Mouse (Mus musculus) ES-E14 (cell line): Measurements from ENCODE around the gene Myo16. TPM values are rescaled to one million over a fixed set of nuclear protein-coding genes. Genes with fewer than 3 reads are reported as not detected.

Experiments used
- DNase-seq: peaks from one replicate; pipeline ENCODE4 v3.0.0-alpha.2; 2013; ENCODE audit warnings: low read depth, low spot score
- H3K27ac ChIP-seq: 2 replicates; pipeline ENCODE4 v1.5.1; 2012; ENCODE audit warnings: low read depth, mild to moderate bottlenecking, low read length, moderate library complexity, mixed read lengths; ENCODE audit not compliant: poor library complexity, insufficient read depth, severe bottlenecking
- H3K36me3 ChIP-seq: 2 replicates; pipeline ENCODE4 v1.6.1; 2012; ENCODE audit warnings: mild to moderate bottlenecking, low read length, moderate library complexity, mixed read lengths; ENCODE audit not compliant: control insufficient read depth, poor library complexity, insufficient read depth, severe bottlenecking
- H3K4me1 ChIP-seq, 2 experiments: fragments of 150-350 bp in 1 of 2; sonication (generic) in 1 of 2; 2 replicates each; pipeline ENCODE4 v1.6.1; 2012; ENCODE audit warnings: low read length in 2 of 2, mild to moderate bottlenecking in 1 of 2, mixed read lengths in 1 of 2; ENCODE audit not compliant: control insufficient read depth in 2 of 2, insufficient read depth in 2 of 2, poor library complexity in 1 of 2
- H3K4me3 ChIP-seq, 2 experiments: fragments of 150-350 bp in 1 of 2; sonication (generic) in 1 of 2; 2 replicates each; pipeline ENCODE4 v1.5.1; 2012; ENCODE audit warnings: low read length in 2 of 2, low read depth in 1 of 2, mild to moderate bottlenecking in 1 of 2, mixed read lengths in 1 of 2; ENCODE audit not compliant: insufficient read depth in 1 of 2, poor library complexity in 1 of 2, severe bottlenecking in 1 of 2
- H3K9ac ChIP-seq: 2 replicates; pipeline ENCODE4 v1.6.1; 2012; ENCODE audit warnings: low read depth, mild to moderate bottlenecking, low read length, mixed read lengths; ENCODE audit not compliant: poor library complexity, insufficient read depth, severe bottlenecking
- H3K9me3 ChIP-seq: fragments of 150-350 bp; sonication (generic); 2 replicates; pipeline ENCODE4 v1.6.1; 2012; ENCODE audit warnings: low read depth, mild to moderate bottlenecking, low read length; ENCODE audit not compliant: control insufficient read depth, insufficient read depth
- CHD2 ChIP-seq: IDR thresholded peaks from 2 replicates; pipeline ENCODE4 v1.6.1; 2014; ENCODE audit warnings: mild to moderate bottlenecking, low read depth, low read length, inconsistent platforms
- HCFC1 ChIP-seq: IDR thresholded peaks from 2 replicates; pipeline ENCODE4 v1.6.1; 2012; ENCODE audit warnings: low read length, inconsistent platforms, borderline replicate concordance; ENCODE audit not compliant: insufficient read depth
- MAFK ChIP-seq: IDR thresholded peaks from 2 replicates; pipeline ENCODE4 v1.6.1; 2014; ENCODE audit warnings: mild to moderate bottlenecking, low read depth, low read length, inconsistent platforms; ENCODE audit not compliant: insufficient read depth
- ZC3H11A ChIP-seq: IDR thresholded peaks from 2 replicates; pipeline ENCODE4 v1.6.1; 2012; ENCODE audit warnings: low read depth, mild to moderate bottlenecking, inconsistent platforms, low read length, borderline replicate concordance
- ZNF384 ChIP-seq: IDR thresholded peaks from 2 replicates; pipeline ENCODE4 v1.6.1; 2012; ENCODE audit warnings: low read depth, low read length, inconsistent platforms
- in situ Hi-C, 2 experiments: fragments of 600-800 bp; cut with MboI; formaldehyde crosslinking; loops; one replicate each; pipeline ENCODE4 v1.15.1; 2025; ENCODE audit warnings: low sequenced_read_pairs in 2 of 2, inconsistent platforms in 1 of 2; ENCODE audit not compliant: unreplicated experiment in 2 of 2
- total RNA-seq: library from RNA; depleted of rRNA; stranded (reverse); fragments of 300-350 nt; gene quantifications from 2 replicates; pipeline ENCODE4 v1.2.3, GENCODE M21; 2012

Gene Myo16
- total RNA-seq, 1 experiment, result 0.09 TPM

DNA sequence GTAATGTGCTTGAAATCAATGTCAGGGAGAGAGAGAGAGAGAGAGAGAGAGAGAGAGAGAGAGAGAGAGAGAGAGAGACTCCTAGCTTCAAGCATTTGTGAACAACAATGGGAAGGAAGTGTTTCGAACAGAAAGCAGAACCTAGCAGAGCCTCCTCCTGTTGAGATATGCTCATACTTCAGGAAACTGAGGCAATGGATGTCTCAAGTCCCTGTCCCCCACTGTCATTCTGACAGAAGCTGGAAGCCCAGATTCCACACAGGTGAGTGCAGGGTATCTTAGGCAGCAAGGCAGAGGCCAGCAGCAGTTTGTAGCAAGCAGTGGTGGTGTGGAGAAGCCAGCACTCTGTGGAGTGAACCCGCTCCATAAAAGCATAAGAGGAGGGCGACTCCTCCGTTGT is 14.6 kb downstream of the Myo16 start:
- H3K36me3 ChIP-seq, result no peaks in the 10 kb centered on the region
- no peak for DNase-seq
- no peak for TF ChIP-seq HCFC1
- TF ChIP-seq ZNF384, result no peak
- in situ Hi-C loops, result no loop called here
- H3K4me1 ChIP-seq, result no peaks in the 10 kb centered on the region
- no peak overlapping the region for H3K4me3 ChIP-seq
- H3K9me3 ChIP-seq, result no peaks in the 10 kb centered on the region
- H3K9ac ChIP-seq, result no peak overlapping the region
- H3K27ac ChIP-seq, result no peak overlapping the region

- no peak overlapping the region for H3K9ac ChIP-seq
- H3K27ac ChIP-seq, result no peak overlapping the region
- in situ Hi-C loops, result no loop called here
- TF ChIP-seq HCFC1, result no peak
- no peak for TF ChIP-seq MAFK
- TF ChIP-seq ZC3H11A, result no peak
- TF ChIP-seq ZNF384, result no peak
- TF ChIP-seq CHD2, result no peak
- no peak overlapping the region for H3K4me3 ChIP-seq
- H3K4me1 ChIP-seq, result no peaks in the 10 kb centered on the region
- DNase-seq, result no peak
- no peaks in the 10 kb centered on the region for H3K36me3 ChIP-seq
- no peaks in the 10 kb centered on the region for H3K9me3 ChIP-seq
Measured at GRCm38 (mm10) chr8:10169894-10170293, 16.2 kb downstream of the Myo16 start.

DNA sequence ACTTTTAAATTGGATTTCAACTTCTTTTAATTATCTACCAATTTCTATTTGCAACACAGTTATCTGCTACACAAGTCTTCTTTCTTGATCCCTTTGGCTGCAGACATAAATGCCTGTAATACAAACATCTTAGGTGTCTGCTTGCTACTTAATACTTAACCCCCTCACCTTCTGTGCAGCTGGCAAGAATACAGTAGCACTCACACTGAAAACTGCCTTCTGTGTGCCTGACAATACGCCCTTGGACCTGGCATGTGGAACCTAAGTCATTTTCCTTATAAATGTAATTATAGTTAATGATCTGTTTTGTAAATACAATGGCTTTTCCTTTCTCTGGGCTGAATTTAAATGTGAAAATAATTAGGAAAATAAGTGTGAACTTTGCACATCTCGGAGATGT is 17.6 kb downstream of the Myo16 start:
- Histone ChIP-seq H3K4me1 (peaks cover 0 to 4% of the 10 kb centered on the region in 2 experiments; a peak in 1 of 4 replicates), H3K9me3 (no peaks in the 10 kb centered on the region), H3K9ac (no peak overlapping the region), H3K27ac (no peak overlapping the region), H3K36me3 (no peaks in the 10 kb centered on the region), H3K4me3 (no peak overlapping the region)
- in situ Hi-C loops, result no loop called here
- TF ChIP-seq ZC3H11A, result no peak
- TF ChIP-seq MAFK, result no peak
- TF ChIP-seq CHD2, result no peak
- TF ChIP-seq ZNF384, result no peak
- TF ChIP-seq HCFC1, result no peak
- DNase-seq, result no peak

GRCm38 (mm10) chr8:10172278-10172677 is 18.6 kb downstream of the Myo16 start:
- Histone ChIP-seq H3K9ac (no peak overlapping the region), H3K4me1 (peaks cover 7% of the 10 kb centered on the region in 2 experiments; a peak in 2 of 4 replicates), H3K9me3 (no peaks in the 10 kb centered on the region), H3K4me3 (no peak overlapping the region), H3K27ac (no peak overlapping the region), H3K36me3 (no peaks in the 10 kb centered on the region)
- in situ Hi-C loops, result no loop called here
- no peak for TF ChIP-seq CHD2
- no peak for TF ChIP-seq HCFC1
- TF ChIP-seq ZC3H11A, result no peak
- TF ChIP-seq MAFK, result no peak
- TF ChIP-seq ZNF384, result no peak
- no peak for DNase-seq
